Mouse (Mus musculus) cerebellum, postnatal 14 days (tissue): ENCODE data around the gene Hspa1l.
A peak's percentile ranks its signal among the peaks of the same experiment; 100 is the strongest.
"Not testable (repeated sequence)": the region's sequence is repeated elsewhere in the genome, so short reads cannot be mapped to it uniquely, and the experiment has no call there.

ENCODE experiments used
- DNase-seq, 2 experiments: peaks; one replicate each; pipeline ENCODE4 v3.0.0; 2021; ENCODE audit warnings: mixed read lengths in 2 of 2

The Hspa1l gene

DNA sequence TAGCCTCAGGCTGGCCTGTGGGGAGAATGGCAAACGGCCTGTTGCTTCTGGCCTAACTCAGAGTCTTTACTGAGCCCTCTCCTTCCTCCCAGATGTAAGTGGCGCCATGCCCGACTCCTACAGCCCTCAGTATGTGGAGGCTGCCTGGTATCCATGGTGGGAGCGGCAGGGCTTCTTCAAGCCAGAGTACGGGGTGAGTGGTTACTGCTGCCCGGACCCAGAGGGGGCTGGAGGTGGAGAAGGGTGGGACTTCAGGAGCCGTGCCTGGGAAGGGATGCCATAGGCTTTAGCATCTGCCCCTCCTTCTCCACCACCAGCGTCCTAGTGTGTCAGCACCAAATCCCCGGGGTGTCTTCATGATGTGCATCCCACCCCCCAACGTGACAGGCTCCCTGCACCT is 32.7 kb downstream of the Hspa1l start:
- peak in 1 of 2 experiments; percentile 12 for DNase-seq

DNA sequence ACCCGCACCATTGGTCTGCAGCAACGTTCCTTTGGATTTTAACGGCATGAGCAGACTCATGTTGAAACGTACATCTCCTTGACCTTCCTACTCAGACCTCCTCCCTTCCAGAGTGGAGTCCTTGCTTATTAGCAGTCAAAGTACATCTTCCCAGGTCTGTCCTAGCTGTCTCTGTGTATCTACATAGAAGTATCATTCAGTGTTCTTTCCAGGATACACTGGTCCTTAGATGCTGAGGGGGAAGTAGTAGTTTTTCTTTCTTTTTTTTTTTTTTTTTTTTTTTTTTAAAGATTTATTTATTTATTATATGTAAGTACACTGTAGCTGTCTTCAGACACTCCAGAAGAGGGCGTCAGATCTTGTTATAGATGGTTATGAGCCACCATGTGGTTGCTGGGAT is 33.4 kb downstream of the Hspa1l start:
- not testable (repeated sequence) for DNase-seq

DNA sequence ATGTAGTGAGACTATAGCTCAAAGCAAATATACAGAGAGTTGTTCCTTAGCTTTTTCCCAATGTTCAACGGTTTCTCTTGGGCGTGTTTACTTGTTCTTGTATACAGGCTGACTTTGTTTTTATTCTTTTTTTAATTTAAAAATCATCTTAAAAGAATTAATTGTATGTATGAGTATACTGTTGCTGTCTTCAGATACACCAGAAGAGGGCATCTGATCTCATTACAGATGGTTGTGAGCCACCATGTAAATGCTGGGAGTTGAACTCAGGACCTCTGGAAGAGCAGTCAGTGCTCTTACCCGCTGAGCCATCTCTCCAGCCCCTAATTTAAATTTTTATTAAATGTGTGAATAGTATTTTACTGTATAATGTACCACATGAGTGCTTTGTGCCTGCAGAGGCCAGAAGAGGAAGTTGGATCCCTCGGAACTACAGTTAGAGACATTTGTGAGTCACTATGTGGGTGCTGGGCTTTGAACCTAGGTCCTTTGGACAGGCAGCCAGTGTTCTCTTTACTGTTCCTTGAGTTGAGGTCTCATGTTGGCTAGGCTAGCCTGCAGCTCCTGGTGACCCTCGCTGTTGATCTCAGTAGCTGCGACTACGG is 35.0 kb downstream of the Hspa1l start:
- no peak for DNase-seq

DNA sequence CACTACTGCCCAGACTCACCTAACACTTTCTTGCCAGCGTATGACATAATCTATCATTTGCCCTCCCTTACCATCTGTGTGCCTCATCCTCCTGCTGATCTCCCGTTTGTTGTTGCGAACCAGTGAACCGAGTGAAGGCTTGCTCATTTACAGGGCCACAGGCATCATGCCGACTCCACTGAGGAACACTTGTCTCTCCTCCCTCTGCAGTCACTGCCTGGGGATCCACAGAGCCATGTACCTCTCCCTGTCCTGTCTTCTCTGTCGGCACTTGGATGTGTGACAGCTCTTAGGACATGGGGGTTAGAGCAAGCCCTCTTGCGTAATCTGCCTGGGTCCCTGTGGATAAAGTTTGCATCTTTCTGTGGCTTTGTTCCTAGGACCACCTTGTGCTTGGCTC is 37.1 kb downstream of the Hspa1l start:
- peak; percentile 76 to 82 for DNase-seq

DNA sequence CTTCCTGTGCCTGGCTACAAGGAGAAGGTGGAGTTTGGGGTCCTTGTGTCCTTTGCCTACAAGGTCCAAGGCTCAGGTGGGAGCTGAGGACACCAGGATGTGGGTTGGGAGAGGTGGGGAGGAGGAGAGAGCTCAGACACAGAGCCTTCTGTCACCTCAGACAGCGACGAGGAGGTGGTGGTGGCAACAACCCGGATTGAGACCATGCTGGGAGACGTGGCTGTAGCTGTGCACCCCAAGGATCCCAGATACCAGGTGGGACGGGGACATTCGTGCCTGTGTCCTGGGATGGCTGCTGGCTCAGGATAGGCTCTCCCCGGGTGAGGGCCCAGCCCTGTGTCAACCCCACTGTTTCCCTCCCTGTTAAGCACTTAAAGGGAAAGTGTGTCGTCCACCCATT is 38.9 kb downstream of the Hspa1l start:
- peak in 1 of 2 experiments; percentile 7 for DNase-seq

DNA sequence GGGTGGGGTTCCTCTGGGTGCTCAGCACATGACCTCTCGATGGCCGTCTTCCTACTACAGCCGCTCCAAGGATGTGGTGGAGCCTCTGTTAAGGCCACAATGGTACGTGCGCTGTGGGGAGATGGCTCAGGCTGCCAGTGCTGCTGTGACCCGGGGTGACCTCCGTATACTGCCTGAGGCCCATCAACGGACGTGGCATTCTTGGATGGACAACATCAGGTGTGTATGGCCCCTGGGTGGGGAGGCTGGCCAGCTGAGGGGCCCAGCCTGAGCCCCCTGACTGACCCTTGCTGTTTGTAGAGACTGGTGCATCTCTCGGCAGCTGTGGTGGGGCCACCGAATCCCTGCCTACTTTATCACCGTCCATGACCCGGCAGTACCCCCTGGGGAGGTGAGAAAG is 39.9 kb downstream of the Hspa1l start:
- peak in 1 of 2 experiments; percentile 21 for DNase-seq

DNA sequence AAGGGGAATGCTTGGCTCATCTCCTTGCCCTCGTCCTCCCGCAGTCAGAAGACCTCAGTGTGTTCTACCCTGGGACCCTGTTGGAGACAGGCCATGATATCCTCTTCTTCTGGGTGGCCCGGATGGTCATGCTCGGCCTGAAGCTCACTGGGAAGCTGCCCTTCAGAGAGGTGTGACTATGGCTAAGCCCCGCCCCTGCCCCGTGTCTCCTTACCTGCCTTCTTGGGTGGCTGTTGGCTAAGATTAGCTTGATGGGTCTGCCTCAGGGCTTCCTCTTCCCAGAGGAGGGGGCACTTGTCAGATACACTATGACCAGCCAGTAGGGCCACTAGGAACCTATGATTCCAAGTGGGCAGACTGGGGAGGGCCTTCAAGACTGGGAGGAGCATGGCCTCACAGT is 40.7 kb downstream of the Hspa1l start:
- peak; percentile 8 to 20 for DNase-seq

DNA sequence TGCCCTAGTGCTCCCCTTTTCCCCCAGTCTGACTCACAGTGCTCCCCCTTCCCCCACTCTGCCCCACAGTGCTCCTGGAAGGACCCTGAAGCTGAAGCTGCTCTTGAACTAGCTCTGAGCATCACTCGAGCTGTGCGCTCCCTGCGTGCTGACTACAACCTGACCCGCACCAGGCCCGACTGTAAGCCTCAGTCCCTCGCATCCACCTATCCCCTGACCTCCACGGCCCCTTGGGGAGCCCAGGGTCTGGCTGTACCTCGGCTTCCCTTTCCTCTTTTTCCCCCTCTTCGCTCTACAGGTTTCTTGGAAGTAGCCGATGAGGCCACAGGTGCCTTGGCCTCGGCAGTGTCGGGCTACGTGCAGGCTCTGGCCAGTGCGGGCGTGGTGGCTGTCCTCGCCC is 42.8 kb downstream of the Hspa1l start:
- DNase-seq, result peak in 1 of 2 experiments; percentile 14

DNA sequence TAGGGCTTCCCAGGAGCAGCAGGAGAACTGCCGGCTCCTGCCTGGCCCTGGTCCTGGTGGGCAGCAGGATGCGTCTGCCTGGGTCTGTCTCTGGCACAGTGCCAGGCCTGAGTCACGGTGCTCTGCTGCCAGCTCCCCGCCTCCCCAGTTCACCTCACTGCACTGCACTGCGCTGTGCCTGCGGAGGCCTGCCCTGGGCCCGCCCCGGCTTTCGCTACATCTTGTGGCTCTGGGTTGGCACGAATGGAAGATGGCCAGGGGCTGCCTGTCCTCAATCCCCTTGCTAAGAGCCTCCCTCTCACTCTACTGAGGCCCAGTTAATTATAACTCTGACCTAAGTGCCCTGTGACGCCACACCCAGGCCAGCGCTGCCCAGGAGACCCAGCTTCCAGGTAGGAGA is 43.9 kb downstream of the Hspa1l start, which contains the start of gene Vwa7:
Gene Vwa7, plus strand, starts transcription at position 204 of the 400 bp plus-strand sequence.
- DNase-seq, result peak; percentile 88 to 90

DNA sequence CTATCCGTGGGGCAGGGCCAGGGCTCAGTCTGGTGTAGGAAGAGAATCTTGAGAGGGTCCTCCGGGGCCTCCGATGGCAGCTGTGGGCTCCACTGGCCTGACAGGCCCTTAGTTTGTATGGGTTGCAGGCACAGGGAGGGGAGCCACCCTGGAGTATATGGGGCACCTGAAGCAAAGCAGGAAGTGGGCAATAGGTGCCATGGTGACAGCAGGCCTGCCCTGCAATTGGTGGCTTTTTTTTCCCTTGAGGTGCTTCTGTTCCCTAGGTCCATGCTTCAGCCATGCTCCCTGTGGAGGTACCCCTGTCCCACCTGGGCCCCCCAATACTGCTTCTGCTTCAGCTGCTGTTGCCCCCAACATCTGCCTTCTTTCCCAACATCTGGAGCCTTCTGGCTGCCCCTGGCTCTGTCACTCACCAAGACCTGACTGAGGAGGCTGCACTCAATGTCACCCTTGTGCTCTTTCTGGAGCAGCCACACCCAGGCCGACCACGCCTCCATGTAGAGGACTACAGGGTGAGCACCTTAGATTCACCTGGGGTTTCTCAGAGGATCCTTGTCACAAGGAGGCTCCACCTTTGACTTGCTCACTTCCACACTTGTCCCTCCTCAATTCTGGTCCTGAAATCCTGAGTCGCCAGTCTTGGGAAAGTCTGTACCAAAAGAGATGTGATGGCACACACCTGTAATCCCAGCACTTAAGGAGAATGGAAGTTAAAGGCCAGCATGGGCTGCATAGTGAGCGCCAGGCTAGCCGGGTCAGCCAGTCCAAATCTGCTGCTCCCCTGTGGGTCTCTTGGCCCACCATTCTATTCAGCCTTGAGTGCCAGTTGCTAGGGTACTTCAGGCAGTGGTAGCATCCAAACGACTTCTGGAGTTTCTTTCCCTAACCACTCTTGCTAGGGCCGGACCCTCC is 44.5 kb downstream of the Hspa1l start:
- peak; percentile 49 to 53 for DNase-seq

DNA sequence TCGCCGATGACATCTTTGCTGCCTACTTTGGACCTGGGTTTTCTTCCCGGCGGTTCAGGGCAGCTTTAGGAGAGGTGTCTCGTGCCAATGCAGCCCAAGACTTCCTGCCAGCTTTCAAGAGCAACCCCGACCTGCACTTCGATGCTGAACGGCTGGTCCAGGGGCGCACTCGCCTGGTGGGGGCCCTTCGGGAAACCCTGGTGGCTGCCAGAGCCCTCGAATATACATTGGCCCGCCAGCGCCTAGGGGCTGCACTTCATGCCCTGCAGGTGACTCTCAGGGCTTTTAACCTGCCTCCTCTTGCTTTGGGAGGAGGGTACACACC is 45.2 kb downstream of the Hspa1l start:
- peak in 1 of 2 experiments; percentile 28 for DNase-seq

DNA sequence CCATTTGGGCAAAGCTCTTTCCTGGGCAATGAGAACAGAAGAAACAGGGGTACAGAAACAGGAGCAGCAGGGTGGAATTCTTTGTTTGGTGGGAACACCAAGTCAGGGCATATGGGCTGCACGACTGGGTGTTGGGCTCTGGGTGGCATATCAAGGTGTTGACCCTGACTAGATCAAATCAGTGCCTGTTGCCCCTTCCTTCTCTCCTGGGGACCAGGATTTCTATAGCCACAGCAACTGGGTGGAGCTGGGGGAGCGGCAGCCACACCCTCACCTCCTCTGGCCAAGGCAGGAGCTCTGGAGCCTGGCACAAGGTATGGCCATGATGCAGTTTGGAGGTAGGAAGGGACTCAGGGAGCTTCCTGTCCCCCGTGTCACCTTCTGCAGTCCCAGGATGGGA is 45.7 kb downstream of the Hspa1l start:
- DNase-seq, result peak in 1 of 2 experiments; percentile 14

DNA sequence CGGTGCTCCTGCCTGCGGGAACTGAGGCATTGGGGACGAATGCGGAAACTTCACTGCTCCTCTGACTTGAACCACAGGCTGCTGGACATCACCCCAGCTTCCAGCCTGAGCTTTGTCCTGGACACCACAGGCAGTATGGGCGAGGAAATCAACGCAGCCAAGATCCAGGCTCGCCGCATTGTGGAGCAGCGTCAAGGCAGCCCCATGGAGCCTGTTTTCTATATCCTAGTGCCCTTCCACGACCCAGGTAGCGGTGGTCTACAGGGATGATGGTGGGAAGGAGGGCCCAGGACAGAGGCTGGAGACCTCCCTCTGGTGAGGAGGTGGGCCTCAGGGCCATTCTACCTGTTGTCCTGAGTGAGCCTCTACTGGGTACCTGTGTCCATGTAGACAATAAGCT is 47.4 kb downstream of the Hspa1l start:
- DNase-seq, result peak in 1 of 2 experiments; percentile 14

DNA sequence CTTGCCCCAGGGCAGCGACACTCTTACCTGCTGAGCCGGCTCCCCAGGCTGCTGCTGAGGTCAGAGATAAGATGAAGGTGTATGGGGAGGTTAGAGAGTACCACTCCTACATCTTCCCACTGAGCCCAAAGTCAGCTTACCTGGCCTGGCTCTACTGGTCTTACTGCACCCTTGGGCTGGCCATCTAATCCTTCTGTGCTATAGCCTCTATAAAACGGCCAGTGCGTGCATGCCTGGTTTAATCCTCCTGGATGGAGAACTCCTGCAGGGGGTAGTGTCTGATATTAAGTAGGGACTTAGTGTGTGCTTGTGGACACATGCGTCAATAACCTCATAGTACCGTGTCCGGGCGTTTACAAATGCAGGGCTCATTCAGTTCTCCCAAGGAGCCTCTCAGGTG is 48.0 kb downstream of the Hspa1l start:
- DNase-seq, result no peak

DNA sequence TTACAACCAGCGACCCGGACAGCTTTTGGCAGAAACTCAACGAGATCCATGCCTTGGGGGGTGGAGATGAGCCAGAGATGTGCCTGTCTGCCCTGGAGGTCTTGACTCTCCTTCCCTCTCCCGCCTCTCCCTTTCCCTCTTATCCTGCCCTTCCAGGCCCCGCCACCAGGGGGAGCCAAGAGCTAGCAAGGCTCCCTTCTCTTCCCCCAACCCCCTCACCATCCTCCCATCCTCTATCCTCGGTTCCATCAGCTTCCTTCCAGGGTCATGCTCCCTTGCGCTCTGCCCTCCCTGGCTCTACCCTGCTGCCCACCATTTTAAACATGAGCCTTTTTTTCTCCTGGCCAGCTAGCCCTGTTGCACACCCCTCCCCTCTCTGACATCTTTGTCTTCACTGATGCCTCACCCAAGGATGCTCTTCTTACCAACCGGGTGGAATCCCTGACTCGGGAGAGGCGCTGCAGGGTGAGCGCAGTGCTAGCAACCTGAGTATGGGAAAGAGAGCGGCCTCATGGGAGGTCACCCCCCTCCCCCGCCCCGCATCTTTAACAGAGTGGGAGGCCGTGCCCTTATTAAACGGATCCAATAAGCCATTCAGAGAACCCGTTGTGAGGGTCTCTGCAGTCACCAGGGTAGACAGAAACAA is 48.8 kb downstream of the Hspa1l start:
- peak; percentile 93 to 98 for DNase-seq

DNA sequence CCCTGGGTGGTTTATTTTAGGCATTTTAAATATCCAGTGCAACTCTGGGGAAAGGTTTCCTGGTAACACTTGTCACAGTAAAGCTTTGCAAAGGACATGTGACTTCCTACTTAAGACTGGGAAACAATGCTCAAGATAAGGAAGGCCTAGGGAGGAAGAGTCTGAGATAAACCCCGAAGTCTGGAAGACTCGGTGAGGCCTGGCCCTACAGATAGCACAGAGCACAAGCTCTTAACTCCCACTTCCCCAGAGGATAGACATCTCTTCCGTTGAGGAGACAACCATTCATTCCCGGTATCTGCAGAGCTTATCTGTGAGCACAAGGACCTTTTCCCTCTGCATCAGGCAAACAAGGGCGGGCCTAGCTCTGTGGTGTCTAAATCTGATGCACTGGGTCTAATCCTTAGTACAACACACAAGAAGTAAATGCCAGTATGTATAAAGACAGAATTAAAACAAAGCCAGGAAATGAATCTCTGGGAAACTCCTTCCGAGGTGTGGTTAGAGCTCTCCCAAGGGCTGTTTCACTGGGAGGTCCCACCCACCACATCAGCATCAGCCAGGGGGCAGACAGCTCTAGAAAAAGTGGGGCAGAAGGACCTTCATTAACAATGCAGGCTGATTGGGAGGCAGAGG is 49.5 kb downstream of the Hspa1l start:
- no peak for DNase-seq

DNA sequence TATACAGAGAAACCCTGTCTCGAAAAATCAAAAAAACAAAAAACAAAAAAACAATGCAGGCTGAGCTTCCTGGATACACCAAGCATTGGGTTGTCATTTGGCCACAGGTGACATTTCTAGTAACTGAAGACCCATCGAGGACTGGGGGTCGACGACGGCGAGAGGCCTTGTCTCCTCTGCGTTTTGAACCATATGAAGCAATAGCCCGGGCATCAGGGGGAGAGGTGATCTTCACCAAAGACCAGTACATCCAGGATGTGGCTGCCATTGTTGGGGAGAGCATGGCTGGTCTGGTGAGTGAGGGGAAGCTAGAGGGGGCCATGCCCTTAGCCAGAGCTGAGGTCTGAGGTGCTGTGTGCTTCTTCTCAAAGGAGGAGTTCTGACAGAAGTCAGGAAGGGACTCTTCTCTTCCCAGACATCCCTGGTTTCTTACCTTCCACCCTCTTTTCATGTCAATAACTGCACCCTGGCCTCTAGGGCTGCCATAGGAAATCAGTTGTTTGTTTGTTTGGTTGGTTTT is 50.1 kb downstream of the Hspa1l start:
- no peak for DNase-seq

DNA sequence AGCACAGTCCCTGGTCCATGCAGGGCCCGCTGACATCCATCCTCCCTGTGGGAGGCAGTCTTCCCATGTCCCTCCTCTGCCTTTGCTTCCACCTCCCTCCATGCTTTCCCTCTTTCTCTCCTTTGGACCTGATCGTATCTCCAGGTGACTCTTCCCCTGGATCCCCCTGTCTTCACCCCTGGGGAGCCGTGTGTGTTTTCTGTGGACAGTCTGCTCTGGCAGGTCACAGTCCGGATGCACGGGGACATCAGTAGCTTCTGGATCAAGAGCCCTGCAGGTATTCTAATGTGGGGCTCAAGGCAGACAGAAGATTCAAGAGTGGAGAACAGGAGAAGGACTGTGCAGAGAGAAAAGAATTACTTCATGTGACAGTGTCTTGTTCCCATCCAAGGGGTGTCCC is 50.7 kb downstream of the Hspa1l start:
- DNase-seq, result no peak

DNA sequence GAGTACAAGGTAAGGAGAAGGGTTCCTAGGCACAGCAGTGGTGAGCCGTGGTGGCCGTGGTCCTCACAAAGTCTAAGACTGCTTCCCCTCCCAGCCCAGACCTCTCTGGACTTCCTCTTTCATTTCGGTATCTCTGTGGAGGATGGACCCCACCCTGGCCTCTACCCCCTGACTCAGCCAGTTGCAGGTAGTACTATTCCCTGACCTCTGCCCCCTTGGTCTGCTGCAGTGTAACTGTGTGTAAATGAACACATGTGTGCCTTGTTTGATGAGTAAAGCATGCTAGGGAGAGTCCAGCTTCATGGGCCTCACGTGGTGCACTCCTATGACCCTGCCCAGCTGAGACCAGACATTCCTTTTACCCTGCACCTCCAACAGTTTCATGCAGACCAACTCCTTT is 51.3 kb downstream of the Hspa1l start:
- no peak for DNase-seq

DNA sequence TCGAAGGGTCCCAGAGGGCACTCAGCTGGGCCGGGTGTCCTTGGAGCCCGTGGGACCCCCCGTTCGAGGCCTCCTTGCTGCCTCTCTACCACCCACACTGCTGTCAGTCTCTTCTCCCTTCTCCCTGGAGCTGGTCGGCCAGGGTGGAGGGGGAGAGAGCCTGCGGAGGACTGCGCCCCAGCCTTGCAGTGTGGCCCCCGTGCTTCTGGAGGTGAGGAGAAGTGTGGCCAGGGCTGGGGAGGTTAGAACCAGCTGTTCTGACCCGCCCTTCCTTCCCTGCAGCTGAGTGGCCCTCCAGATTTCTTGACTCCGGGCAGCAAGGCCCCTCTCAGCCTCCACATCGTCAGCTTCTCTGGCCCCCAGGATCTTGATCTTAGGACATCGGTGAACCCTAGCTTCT is 51.8 kb downstream of the Hspa1l start:
- DNase-seq, result no peak

DNA sequence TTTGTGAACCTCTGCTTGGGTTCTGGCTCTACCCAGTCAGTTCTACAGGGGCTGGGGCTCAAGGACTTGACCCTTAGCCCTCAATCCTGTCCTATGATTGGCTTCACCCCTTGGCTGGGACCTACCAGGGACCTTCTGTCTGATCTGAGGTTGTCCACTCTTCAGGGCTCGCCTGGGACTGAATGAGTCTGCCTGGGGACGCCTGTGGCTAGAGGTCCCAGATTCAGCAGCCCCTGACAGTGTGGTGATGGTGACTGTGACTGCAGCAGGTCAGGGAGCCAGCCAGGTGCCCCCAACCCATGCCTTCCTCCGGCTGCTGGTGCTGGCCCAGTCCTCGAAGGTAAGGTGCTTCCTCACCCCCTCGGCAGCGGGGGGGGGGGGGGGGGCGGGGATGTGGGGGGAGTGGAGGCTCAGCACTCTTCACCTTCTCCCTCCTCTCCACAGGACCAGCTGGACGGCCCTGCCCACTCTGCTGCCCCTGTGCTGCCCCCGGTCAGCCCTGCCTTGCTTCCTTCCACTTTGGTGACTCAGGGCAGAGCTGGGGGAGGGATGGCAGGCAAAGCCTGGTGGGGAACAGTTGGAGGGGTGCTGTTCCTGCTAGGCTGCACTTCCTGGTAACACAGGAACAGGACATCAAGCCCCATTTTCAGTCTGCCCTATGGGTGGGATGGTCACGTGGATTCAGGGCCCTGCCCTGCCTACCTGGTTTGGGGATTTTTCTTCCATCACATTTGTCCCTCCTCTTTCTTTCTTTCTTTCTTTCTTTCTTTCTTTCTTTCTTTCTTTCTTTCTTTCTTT is 52.4 kb downstream of the Hspa1l start:
- peak in 1 of 2 experiments; percentile 6 for DNase-seq

DNA sequence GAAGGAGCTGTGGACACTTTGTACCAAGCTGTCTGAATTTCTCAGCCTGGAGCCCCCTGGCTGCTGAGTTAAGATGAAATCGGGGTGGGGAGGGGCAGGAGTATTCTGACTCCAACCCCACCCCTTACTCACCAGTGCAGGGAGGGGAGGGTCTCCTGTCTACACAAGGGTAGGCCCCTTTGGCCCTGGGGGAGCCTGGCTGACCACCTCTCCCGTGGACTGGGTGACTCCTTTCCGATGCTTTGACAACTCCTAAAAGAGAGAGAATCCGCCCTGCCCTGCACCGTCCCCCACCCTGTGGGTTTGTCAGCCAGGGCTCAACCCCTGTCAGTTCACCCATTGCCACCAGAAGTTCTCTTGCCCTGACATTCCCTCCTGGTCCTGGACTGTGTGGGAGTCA is 53.7 kb downstream of the Hspa1l start:
- no peak for DNase-seq
